ENCODE assay signal across 14 mouse cellular contexts in genomic region chr2:178673621-178674020, GRCm38 (mm10).
"Had no signal": no experiment of that assay in that cellular context is flagged by ENCODE, and none has a peak within 500 bp of the region (broad histone marks: within the 10 kb centered on the region; RNA-seq: fewer than 3 reads in every experiment).

No protein-coding gene starts in this region.

- DNase-seq: kidney, adult 8-10 months; layer of hippocampus, adult 9-11 months; liver; liver, embryonic 13.5 days; liver, postnatal 0 days; lung, postnatal 14 days; thymus, postnatal 4 days had no signal

- H3K4me3 ChIP-seq: limb, embryonic 12.5 days; liver, embryonic 13.5 days; lung, embryonic 15.5 days; megakaryocyte, embryonic 14.5 days; midbrain, embryonic 15.5 days; neural tube, embryonic 12.5 days had no signal

- H3K4me1 ChIP-seq: lung, embryonic 15.5 days; megakaryocyte, embryonic 14.5 days had no signal

- H3K27me3 ChIP-seq: limb, embryonic 12.5 days; liver, embryonic 13.5 days; megakaryocyte, embryonic 14.5 days; midbrain, embryonic 15.5 days; neural tube, embryonic 12.5 days had no signal

- H3K27ac ChIP-seq: limb, embryonic 12.5 days; liver, embryonic 13.5 days; lung, embryonic 15.5 days; macrophage; midbrain, embryonic 15.5 days; neural tube, embryonic 12.5 days; stomach, postnatal 0 days had no signal
